Mouse (Mus musculus): ENCODE results near the gene Lrrc7.
A peak's percentile ranks its signal among the peaks of the same experiment; 100 is the strongest.

The Lrrc7 gene

GRCm38 (mm10) chr3:158561987-158562360 is at the start of gene Lrrc7:
TSS of gene Lrrc7 (minus strand) at chr3:158562221.
- no peak for DNase-seq

- DNase-seq, result no peak
These were observed 45.0 kb upstream of the Lrrc7 start for GRCm38 (mm10) chr3:158607065-158607464.

- DNase-seq, result no peak
These were observed 43.3 kb upstream of the Lrrc7 start for GRCm38 (mm10) chr3:158605274-158605673.

GRCm38 (mm10) chr3:158561256-158561986 is 600 bp downstream of the Lrrc7 start:
- no peak for DNase-seq

GRCm38 (mm10) chr3:158560891-158561255 is 1.1 kb downstream of the Lrrc7 start:
- DNase-seq, result no peak

GRCm38 (mm10) chr3:158559691-158560650 is 2.0 kb downstream of the Lrrc7 start:
- DNase-seq, result no peak

- no peak for DNase-seq
These were observed 2.8 kb downstream of the Lrrc7 start for GRCm38 (mm10) chr3:158559131-158559658.

- no peak for DNase-seq
These were observed 3.4 kb downstream of the Lrrc7 start for GRCm38 (mm10) chr3:158558631-158559030.

GRCm38 (mm10) chr3:158554280-158554679 is 7.7 kb downstream of the Lrrc7 start:
- DNase-seq, result no peak

GRCm38 (mm10) chr3:158552105-158552504 is 9.9 kb downstream of the Lrrc7 start:
- DNase-seq, result no peak

- DNase-seq, result no peak
These were observed 18.5 kb downstream of the Lrrc7 start for GRCm38 (mm10) chr3:158543481-158543880.

GRCm38 (mm10) chr3:158532859-158533258 is 29.2 kb downstream of the Lrrc7 start:
- no peak for DNase-seq

GRCm38 (mm10) chr3:158528471-158528870 is 33.5 kb downstream of the Lrrc7 start:
- DNase-seq, result no peak

GRCm38 (mm10) chr3:158493730-158494129 is 68.3 kb downstream of the Lrrc7 start:
- DNase-seq, result no peak

GRCm38 (mm10) chr3:158479677-158480076 is 82.3 kb downstream of the Lrrc7 start:
- DNase-seq, result no peak

- DNase-seq, result no peak
These were observed 161.4 kb downstream of the Lrrc7 start for GRCm38 (mm10) chr3:158400600-158400999.

- no peak for DNase-seq
These were observed 170.5 kb downstream of the Lrrc7 start for GRCm38 (mm10) chr3:158391534-158391933.

GRCm38 (mm10) chr3:158388076-158388454 is 174.0 kb downstream of the Lrrc7 start:
- DNase-seq, result no peak

- no peak for DNase-seq
These were observed 174.5 kb downstream of the Lrrc7 start for GRCm38 (mm10) chr3:158387413-158388075.

- DNase-seq, result no peak
These were observed 175.2 kb downstream of the Lrrc7 start for GRCm38 (mm10) chr3:158386848-158387247.

- DNase-seq, result peak; percentile 43 to 62
These were observed 186.1 kb downstream of the Lrrc7 start for GRCm38 (mm10) chr3:158375885-158376284.

GRCm38 (mm10) chr3:158369169-158369568 is 192.9 kb downstream of the Lrrc7 start:
- DNase-seq, result no peak

- DNase-seq, result no peak
These were observed 196.2 kb downstream of the Lrrc7 start for GRCm38 (mm10) chr3:158365801-158366200.
